Mouse (Mus musculus) intestine, embryonic 16.5 days (tissue): ENCODE data around the gene Lama5. TPM values are rescaled to one million over a fixed set of nuclear protein-coding genes. Genes with fewer than 3 reads are reported as not detected.

Experiments
- ATAC-seq: fragments of 200-750 bp; cut with Nextera tagmentation; 2 replicates; pipeline ENCODE4 v1.8.0; 2017; ENCODE audit warnings: moderate TSS enrichment, moderate library complexity
- H3K27ac ChIP-seq: fragments of 300-500 bp; sonication (generic); 2 replicates; pipeline ENCODE4 v1.5.1; 2014; ENCODE audit warnings: mild to moderate bottlenecking, low read length
- H3K27me3 ChIP-seq: fragments of 300-500 bp; sonication (generic); replicated peaks from 2 replicates; pipeline ENCODE4 v1.6.1; 2014; ENCODE audit warnings: low read length, control low read depth, mixed read lengths; ENCODE audit not compliant: control insufficient read depth, insufficient read depth
- H3K36me3 ChIP-seq: fragments of 300-500 bp; sonication (generic); 2 replicates; pipeline ENCODE4 v1.6.1; 2014; ENCODE audit warnings: low read length, control low read depth; ENCODE audit not compliant: control insufficient read depth, insufficient read depth
- H3K4me1 ChIP-seq: fragments of 300-500 bp; sonication (generic); 2 replicates; pipeline ENCODE4 v1.6.1; 2014; ENCODE audit warnings: low read length, control low read depth, mixed read lengths; ENCODE audit not compliant: control insufficient read depth, insufficient read depth
- H3K4me2 ChIP-seq: fragments of 300-500 bp; sonication (generic); 2 replicates; pipeline ENCODE4 v1.6.1; 2014; ENCODE audit warnings: low read depth, low read length, control low read depth
- H3K4me3 ChIP-seq: fragments of 300-500 bp; sonication (generic); 2 replicates; pipeline ENCODE4 v1.5.1; 2014; ENCODE audit warnings: mild to moderate bottlenecking, low read length
- H3K9ac ChIP-seq: fragments of 300-500 bp; sonication (generic); 2 replicates; pipeline ENCODE4 v1.6.1; 2014; ENCODE audit warnings: low read depth, low read length
- H3K9me3 ChIP-seq: fragments of 300-500 bp; sonication (generic); 2 replicates; pipeline ENCODE4 v1.6.1; 2016; ENCODE audit warnings: low read length, control low read depth; ENCODE audit not compliant: control insufficient read depth
- WGBS: fragments of 180-500 bp; shearing (Covaris S2); extraction: QIAGEN DNeasy Blood & Tissue Kit; methylation state at CpG from one replicate; pipeline ENCODE4 v1.1.7; 2014; 5-methylcytosine and 5-hydroxymethylcytosine counted together
- polyA plus RNA-seq: library from polyadenylated mRNA; unstranded; fragments of >200 nt; fragmentation: Nextera tagmentation; extraction: Ambion mirVana; gene quantifications from 2 replicates; pipeline ENCODE4 v1.2.1, GENCODE M21; 2015

Gene Lama5
- polyA plus RNA-seq: 26.7 and 29.7 TPM in 2 replicates

DNA sequence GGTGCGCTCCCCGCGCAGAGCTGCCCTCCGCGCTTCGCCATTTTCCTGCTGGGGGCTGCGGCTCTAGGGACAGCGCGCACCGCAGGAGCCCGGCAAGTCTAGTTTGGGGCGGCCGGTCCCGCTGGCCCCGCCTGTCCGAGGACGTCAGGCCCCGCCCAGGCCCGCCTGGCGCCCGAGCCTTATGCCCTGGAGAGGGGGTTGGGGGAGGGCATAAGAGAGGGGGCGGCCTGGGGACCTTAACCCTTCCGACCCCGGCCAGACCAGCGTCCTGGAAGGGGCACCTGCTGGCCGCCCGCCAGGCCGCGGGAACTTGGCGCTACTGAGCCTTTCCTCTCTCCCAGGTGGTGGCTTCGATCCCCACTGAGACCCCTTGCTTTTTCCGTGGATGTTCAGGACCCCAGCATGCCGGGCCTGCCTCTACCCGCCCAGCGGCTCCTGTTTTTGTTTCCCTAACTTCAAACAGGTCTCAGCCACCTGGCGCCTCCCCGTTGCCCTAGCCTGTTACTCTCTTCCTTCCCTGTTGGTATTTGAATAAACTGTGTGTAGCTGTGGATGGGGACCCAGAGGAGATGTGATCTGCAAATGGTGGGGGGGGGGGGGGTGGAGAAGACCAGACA lies at the start of gene Lama5:
Lama5 (minus strand) TSS at position 98 of the 617 bp plus-strand sequence.
- Histone ChIP-seq H3K4me3 (peak within 1 kb of the TSS; percentile 74), H3K27ac (peak within 1 kb of the TSS; percentile 40), H3K27me3 (no peaks in the 10 kb centered on the region), H3K9me3 (no peaks in the 10 kb centered on the region), H3K9ac (peak within 1 kb of the TSS; percentile 67), H3K4me1 (peaks cover 62% of the 10 kb centered on the region), H3K36me3 (no peaks in the 10 kb centered on the region), H3K4me2 (peak within 1 kb of the TSS; percentile 89)
- peak; percentile 77 for ATAC-seq
- 2% methylated on average over 37 of the region's 37 CpGs for WGBS

DNA sequence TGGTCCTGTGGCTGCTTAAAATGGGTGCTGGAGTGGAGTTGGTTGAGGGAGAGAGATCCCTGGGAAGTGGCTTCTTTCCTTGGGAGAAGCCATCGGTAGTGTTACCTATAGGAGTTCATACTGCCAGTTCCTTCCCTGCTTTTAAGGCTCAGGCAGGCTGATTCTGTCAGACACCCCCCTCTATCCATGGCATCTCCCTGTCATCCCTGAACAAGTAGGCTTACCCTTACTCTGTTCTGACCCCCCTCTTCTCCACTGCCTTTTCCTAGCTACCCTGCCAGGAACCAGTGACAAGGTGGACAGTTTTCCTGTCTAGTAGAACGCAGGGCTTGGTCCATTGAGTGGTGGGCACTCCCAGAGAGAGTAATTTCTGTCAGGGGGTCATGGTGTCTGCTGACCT lies 48.9 kb upstream of the Lama5 start:
- no peak overlapping the region for H3K4me2 ChIP-seq
- no peak for ATAC-seq
- H3K9me3 ChIP-seq: no peaks in the 10 kb centered on the region
- no peak overlapping the region for H3K9ac ChIP-seq
- peaks cover 32% of the 10 kb centered on the region for H3K4me1 ChIP-seq
- whole genome bisulfite sequencing: 90% methylated on average over 2 of the region's 2 CpGs
- no peaks in the 10 kb centered on the region for H3K36me3 ChIP-seq
- H3K27me3 ChIP-seq: no peaks in the 10 kb centered on the region
- H3K27ac ChIP-seq: no peak overlapping the region
- no peak overlapping the region for H3K4me3 ChIP-seq

DNA sequence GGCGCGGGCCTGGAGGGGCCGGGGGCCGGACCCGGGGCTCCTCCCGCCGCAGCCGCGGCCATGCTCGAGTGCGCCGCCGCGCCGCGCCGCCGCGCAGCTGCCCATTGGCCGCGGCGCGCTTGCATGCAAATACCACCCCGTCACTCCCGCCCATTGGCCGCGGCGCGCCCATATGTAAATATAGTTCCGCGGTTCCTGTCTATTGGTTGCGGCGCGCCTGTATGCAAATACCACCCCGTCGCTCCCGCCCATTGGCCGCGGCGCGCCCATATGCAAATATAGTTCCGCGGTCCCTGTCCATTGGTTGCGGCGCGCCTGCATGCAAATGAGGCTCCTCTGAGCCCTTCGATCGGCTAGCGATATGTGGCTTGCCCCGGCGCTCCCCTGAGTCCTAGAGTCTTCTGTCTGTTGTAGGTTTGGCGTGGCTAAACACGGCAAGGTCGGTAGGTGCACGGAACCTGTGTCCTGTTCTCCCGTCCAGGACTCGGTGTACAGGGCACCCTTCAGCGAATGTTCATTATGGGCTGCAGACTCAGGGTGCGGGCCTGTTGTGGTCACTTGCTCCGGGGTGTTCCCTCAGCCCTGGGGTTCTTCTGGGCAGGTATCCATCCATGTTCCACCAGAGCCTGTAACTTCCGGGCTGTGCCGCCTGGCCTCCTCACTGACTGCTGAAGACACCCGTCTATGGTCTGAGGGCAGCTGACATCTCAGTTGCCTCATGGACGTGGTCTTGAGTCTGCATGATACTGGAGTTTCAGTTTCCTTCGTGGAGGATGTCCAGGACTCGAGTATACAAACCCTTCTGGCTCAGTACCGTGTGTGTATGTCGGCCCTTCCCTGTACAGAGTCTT lies 48.0 kb upstream of the Lama5 start, which contains the start of gene Cables2:
Cables2 (minus strand) TSS at position 103 of the 851 bp plus-strand sequence.
- Histone ChIP-seq H3K9ac (peak within 1 kb of the TSS; percentile 94), H3K27ac (peak within 1 kb of the TSS; percentile 77), H3K4me3 (peak within 1 kb of the TSS; percentile 85), H3K9me3 (no peaks in the 10 kb centered on the region), H3K4me1 (peaks cover 32% of the 10 kb centered on the region), H3K27me3 (no peaks in the 10 kb centered on the region), H3K4me2 (peak within 1 kb of the TSS; percentile 91), H3K36me3 (no peaks in the 10 kb centered on the region)
- WGBS: 4% methylated on average over 68 of the region's 68 CpGs
- peak; percentile 87 for ATAC-seq

DNA sequence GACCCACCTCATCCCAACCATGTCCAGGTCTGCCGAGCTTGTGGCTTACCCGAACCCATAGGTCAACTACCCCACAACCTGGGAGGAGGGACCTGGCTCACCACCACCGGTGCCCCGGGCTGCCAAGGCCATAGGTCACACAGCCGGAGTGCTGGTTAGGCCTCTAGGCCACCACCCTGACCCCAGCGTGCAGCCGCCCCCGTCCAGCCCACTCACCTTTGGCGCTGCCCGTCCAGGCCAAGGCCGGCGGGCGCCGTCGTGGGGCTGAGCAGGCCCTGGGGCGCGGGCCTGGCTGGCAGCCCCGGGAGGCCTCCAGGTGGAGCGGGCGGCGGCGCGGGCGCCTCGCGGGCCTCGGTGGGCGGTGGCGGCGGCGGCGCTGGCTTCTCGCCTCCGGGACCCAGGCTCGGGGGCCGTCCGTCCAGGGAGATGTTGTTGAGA lies 47.2 kb upstream of the Lama5 start:
- Histone ChIP-seq H3K9ac (peak overlapping the region; percentile 94), H3K27me3 (no peaks in the 10 kb centered on the region), H3K27ac (peak overlapping the region; percentile 52; the same call in 1 of the 2 replicates), H3K36me3 (0 out of 2 replicates have a peak, but pooled peaks cover 3% of the 10 kb centered on the region), H3K4me2 (peak overlapping the region; percentile 91), H3K4me3 (peak overlapping the region; percentile 85), H3K4me1 (peaks cover 30% of the 10 kb centered on the region), H3K9me3 (no peaks in the 10 kb centered on the region)
- WGBS: under 1% methylated on average over 30 of the region's 37 CpGs
- ATAC-seq: peak; percentile 18

DNA sequence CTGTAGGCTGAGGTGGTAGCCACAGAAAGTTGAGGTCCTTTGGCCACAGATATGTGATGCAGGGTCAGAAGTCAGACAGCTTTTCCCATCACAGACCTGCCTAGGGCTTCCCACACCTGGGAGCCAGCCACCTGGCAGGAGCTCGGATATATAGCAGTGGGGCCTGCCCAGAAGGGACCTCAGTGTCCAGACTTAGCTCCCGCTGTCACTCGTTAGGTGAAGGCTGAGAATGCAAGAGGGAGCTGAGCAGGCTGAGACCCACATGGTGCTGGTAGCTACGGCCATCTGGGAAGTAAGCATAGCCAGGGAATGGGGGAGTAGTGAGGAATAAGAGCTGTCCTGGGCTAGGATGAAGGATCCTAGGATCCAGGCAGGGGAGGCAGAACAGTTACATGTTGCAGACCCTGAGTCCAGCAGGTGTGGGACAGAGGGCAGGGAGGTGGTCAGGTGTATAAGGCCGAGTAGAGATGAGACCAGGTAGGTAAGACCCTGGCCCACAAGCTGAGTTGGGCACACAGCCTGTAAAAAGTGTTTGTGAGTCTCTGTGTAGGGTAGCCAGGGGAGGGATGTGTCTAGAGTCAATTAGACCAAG lies 46.2 kb upstream of the Lama5 start:
- H3K27me3 ChIP-seq: no peaks in the 10 kb centered on the region

DNA sequence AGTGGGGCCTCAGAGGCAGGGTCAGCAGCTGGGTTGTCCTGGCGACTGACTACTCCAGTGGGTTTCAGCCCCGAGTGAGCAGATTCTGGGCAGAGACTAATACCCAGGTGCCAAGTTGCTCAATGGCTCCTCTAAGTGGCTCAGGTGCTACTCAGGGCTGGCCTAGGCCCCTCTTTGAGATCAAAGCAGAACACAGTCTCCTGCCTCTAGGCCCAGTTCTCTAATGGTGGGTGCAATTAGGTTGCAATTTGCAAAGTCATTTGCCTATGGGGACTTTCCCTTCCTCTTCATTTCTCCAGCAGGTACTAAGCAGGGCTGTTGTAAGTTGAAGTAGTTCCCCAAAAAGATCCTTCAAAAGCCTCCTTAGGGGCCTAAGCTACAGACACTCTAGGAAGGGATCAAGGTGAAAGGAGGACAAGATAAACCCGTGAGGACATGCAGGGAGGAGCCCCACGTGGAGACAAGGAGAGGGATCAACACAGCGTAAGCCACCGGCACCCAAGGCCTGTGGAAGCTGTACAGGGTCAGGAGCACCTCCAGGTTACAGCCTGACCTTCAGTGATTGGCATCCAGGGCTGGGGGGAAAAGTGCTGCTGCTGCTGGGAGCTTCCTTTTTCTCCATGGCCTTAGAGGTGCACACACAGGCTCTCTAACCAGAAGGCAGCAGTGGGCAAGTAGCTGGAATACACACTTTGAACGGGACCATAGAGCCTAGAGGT lies 45.0 kb upstream of the Lama5 start:
- Histone ChIP-seq H3K4me1 (peaks cover 20% of the 10 kb centered on the region; the same call in 1 of the 2 replicates), H3K27ac (no peak overlapping the region), H3K4me3 (no peak overlapping the region), H3K36me3 (0 out of 2 replicates have a peak, but pooled peaks cover 4% of the 10 kb centered on the region), H3K27me3 (no peaks in the 10 kb centered on the region), H3K4me2 (no peak overlapping the region), H3K9me3 (no peaks in the 10 kb centered on the region), H3K9ac (no peak overlapping the region)
- ATAC-seq: no peak
- 66% methylated on average over 7 of the region's 7 CpGs for WGBS

More for the DNA sequence above, 46.2 kb upstream of the Lama5 start:
- H3K27ac ChIP-seq: no peak overlapping the region
- peak overlapping the region; percentile 85 for H3K4me3 ChIP-seq
- peaks cover 22% of the 10 kb centered on the region; the same call in 1 of the 2 replicates for H3K4me1 ChIP-seq
- 64% methylated on average over 5 of the region's 5 CpGs for WGBS
- H3K36me3 ChIP-seq: 0 out of 2 replicates have a peak, but pooled peaks cover 4% of the 10 kb centered on the region
- no peak for ATAC-seq
- H3K9me3 ChIP-seq: no peaks in the 10 kb centered on the region
- H3K4me2 ChIP-seq: peak overlapping the region; percentile 91
- peak overlapping the region; percentile 94 for H3K9ac ChIP-seq

DNA sequence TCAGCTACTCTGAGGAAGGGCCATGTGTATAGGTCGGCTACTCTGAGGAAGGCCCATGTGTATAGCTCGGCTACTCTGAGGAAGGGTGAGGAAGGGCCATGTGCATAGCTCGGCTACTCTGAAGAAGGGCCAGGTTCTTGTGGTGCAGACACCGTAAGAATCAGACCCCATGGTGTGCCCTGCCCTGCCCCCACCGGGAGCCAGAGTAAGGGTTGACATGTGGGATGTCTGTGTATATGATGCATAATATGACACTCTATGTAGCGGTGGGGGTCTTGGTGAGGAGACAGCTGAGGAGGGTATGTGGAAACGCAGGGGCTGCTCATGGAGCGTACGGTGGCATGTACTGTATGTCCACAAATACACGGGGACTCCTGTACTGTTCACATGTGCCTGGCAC lies 43.7 kb upstream of the Lama5 start:
- Histone ChIP-seq H3K36me3 (0 out of 2 replicates have a peak, but pooled peaks cover 4% of the 10 kb centered on the region), H3K27me3 (no peaks in the 10 kb centered on the region), H3K4me2 (no peak overlapping the region), H3K4me3 (no peak overlapping the region), H3K4me1 (peaks cover 15% of the 10 kb centered on the region; the same call in 1 of the 2 replicates), H3K9me3 (no peaks in the 10 kb centered on the region), H3K27ac (no peak overlapping the region), H3K9ac (no peak overlapping the region)
- no peak for ATAC-seq
- WGBS: 92% methylated on average over 10 of the region's 10 CpGs

DNA sequence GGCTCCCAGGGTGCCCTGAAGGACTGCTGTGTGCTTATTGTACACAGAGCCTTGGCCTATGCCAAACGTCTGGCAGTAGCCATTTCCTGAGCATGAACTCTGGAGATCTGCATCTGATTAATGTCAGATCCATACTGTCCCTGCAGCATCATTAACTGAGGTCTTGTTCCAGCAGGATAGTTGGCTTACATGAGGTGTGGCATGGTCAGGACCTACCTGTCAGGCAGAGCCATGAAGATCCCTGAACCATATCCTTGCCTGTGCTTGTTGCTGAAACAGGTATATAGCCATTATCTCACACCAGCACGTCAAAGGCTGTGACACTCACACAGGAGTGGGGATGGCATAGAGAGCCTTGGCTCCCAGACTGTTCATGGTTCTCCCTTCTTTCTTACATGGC lies 42.3 kb upstream of the Lama5 start:
- no peak overlapping the region for H3K4me3 ChIP-seq
- no peak overlapping the region for H3K4me2 ChIP-seq
- 0 out of 2 replicates have a peak, but pooled peaks cover 4% of the 10 kb centered on the region for H3K36me3 ChIP-seq
- H3K27ac ChIP-seq: no peak overlapping the region
- no peak overlapping the region for H3K9ac ChIP-seq
- ATAC-seq: no peak
- WGBS: 62% methylated on average over 2 of the region's 2 CpGs
- H3K27me3 ChIP-seq: no peaks in the 10 kb centered on the region
- no peaks in the 10 kb centered on the region for H3K9me3 ChIP-seq
- peaks cover 12% of the 10 kb centered on the region; the same call in 1 of the 2 replicates for H3K4me1 ChIP-seq
